Mouse (Mus musculus) lung, postnatal 36 days (tissue): Measurements from ENCODE around the gene Lpin2.

Experiments
- DNase-seq: peaks from one replicate; pipeline ENCODE4 v3.0.0; 2022; ENCODE audit warnings: mixed read lengths

Gene Lpin2

GRCm38 (mm10) chr17:71204809-71205091 lies 22.4 kb downstream of the Lpin2 start:
- DNase-seq, result no peak

DNA sequence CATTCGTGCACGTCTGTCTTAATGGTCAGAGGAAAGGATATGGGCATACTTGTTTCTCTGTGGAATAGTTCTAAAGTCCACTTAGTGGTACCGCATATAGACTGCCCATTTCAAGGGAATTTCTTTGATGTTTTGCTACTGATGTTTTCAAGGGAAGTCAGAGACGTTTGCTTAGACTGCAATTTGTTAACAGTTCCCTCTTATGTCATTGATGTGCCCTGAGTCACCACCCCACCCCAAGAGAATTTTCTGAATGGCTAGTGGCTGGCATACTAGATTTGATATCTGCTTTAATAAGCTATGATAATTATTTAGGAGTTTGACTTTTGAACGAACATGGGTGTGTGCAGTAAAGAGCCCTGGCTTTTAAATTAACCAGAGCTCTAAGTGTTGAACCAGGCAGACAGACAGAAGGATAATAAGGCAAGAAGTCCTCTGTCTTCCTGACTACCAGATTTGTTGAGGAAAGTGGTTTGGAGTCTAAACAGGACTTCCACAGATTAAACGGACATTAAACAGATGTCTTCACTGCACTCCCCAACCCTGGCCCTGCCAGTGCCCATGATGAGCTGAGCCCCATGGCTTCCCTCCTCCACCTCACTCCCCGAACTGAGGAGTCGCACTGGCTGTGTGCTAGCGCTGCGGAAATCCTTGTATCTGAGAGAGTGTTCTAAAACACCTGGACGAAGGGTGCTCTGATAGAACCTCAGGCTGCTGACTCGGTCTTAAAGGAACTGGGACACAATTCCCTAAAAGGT lies 24.0 kb downstream of the Lpin2 start:
- no peak for DNase-seq

- DNase-seq, result peak; percentile 59
These were observed 24.9 kb downstream of the Lpin2 start for GRCm38 (mm10) chr17:71207268-71207667.

- DNase-seq, result no peak
These were observed 26.0 kb downstream of the Lpin2 start for GRCm38 (mm10) chr17:71208376-71208775.

GRCm38 (mm10) chr17:71208921-71209320 lies 26.6 kb downstream of the Lpin2 start:
- DNase-seq, result no peak

- DNase-seq, result no peak
These were observed 27.6 kb downstream of the Lpin2 start for GRCm38 (mm10) chr17:71209936-71210335.

GRCm38 (mm10) chr17:71211962-71212646 lies 29.7 kb downstream of the Lpin2 start:
- DNase-seq, result no peak

GRCm38 (mm10) chr17:71213666-71214065 lies 31.3 kb downstream of the Lpin2 start:
- no peak for DNase-seq

DNA sequence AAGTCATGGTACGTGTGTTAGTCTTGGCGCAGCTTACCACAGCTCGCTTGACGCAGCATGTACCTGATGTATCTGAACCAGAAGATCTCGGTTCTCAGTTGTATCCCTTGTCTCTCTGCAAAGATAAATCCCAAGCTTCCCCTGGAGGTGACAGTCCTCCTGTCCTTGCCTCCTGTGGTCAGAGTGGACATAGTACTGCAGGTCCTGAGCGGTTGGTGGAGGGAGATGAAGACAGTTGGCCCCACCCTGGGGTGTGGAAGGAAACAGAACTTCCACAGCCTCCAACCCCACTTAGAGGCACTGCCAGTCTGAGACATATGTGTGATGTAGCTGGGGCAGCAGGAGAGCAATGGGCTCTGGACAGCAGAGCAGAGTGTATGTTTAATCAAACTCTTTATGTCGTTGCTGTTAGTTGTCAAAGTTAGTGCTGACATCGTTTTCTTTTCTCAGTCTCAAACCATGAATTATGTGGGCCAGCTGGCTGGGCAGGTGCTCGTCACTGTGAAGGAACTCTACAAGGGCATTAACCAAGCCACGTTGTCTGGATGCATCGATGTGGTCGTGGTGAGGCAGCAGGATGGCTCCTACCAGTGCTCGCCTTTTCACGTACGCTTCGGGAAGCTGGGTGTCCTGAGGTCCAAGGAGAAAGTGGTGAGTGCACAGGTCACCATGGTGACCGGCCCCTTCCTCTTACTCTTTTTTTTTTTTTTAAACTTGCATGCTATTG lies 32.3 kb downstream of the Lpin2 start:
- peak; percentile 31 for DNase-seq

DNA sequence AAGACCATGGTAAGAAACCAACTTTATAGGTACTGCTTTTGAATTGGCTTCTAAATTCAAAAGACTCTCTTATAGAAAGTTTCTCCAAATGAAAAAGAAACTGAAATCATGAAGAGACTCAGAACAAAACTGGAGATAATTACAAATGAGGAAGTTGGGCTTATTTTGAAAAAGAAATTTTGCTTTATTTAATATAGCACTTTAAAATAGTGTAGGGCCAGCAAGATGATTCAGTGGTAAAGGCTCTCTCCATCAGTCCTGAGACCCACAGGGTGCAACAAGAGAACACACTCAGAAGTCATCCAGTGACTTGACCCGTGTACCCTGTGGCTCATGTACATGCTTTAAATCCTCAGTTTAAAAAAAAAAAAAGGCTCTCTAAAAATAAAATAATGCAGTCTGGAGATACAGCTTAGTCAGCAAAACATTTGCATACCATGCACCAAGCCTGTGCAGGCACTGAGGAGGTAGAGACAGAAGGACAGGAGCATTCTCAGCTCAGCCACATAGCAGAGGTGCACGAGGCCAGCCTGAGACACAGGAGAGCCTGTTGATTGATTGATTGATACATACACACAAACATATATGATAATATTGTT lies 33.0 kb downstream of the Lpin2 start:
- DNase-seq, result no peak

- no peak for DNase-seq
These were observed 33.9 kb downstream of the Lpin2 start for GRCm38 (mm10) chr17:71216263-71216662.

DNA sequence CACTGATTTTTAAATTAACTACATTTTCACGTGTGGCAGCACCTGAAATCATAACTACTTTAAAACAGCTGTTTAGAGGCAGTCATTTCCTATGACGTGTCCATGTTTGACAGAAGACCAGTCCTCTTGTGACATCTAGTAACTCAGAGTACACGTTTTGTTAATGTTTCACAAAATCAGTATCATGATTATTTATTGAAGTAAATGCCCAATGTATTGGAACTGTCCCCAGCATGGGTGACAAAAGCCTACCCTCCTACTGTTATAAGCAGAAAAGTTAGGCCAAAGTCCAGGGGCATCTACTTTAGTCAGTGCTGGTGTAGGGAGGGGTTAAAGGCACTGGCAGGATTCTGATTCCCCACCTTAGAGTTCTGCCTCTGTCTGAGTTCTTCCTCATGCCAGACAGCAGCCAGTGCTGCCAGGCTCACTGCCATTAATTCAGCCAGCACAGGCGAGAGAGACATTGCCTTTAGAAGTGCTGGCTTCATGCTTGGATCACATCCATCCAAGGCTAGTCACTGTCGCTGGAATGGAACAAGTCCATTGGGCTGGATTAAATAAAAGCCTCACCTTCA lies 34.8 kb downstream of the Lpin2 start:
- DNase-seq, result no peak

DNA sequence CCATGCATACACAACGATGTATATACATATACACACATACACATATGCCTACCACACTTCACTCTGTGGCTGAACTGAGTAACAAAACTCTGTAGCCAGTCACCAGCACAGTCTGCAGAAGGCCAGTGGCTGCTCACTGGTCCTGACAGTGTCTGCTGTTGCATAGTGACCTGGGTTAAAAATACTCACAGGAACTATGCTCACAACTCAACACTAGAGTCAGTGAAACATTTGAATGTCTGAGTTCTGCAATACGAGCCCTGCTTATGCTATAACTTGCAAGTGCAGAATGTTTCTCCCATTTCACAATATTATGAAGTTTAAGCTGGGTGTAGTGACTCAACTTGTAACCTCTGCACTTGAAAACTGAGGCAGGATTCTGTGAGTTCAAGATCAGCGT lies 39.0 kb downstream of the Lpin2 start:
- no peak for DNase-seq

GRCm38 (mm10) chr17:71223676-71224075 lies 41.3 kb downstream of the Lpin2 start:
- peak; percentile 34 for DNase-seq

DNA sequence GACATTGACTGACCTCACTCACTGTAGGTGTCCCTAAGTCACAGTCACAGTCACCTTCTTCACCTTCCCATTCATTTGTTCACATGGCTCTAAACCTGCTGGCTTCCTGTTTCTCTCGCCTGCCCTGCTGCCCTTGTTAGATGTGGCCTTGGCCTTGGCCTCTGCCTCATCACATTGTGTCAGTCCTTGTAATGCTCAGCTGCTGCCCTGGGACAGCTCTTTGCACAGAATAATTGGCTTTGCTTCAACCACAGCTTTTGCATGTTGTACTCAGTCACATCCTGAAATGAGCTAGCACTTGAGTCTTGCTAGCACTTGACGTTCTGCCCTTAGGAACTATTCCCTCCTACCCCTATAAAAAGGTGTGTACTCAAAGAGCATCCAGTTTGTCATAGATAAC lies 42.2 kb downstream of the Lpin2 start:
- DNase-seq, result no peak

DNA sequence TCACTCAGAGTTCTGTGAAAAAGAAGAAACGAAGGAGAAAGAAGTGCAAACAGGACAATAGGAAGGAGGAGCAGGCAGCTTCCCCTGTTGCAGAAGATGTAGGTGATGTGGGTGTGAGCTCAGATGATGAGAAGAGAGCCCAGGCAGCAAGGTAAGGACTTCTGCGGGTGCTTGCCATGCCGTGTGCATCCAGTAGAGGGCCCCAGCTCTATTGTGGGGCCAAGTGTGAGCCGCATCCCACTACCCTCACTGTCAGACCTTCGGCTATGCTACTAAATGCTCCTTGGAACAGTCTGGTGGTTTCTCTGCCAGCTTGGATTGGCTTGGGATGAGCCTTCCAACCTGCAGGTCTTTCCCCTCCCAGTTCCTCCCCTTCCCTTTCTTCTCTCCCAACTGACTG lies 42.7 kb downstream of the Lpin2 start:
- DNase-seq, result peak; percentile 35

DNA sequence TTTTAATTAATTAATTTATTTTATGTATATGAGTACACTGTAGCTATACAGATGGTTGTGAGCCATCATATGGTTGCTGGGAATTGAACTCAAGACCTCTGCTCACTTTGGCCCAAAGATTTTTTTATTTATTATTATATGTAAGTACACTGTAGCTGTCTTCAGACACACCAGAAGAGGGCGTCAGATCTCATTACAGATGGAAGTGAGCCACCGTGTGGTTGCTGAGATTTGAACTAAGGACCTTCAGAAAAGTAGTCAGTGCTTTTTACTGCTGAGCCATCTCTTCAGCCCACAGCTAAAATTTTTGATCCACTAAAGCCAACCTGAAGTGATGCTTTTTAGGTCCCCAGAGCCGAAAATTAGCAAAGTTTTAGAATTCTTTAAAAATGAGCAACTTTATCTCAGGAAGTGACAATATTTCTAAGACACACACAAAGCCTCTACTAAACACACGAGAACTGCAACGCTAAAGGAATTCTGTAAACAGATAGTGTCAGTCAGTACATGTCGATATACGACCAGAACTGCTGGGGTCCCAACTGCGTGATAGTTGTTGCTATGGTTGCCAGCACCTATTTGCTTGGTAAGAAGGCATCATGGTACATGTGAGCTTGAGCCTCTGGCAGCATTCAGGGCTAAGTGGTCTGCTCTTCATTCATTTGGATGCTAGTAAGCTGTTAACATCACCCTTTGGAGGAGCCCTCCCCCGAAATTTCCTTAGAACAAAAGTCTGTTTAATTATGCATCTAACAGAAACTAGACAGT lies 45.0 kb downstream of the Lpin2 start:
- DNase-seq, result no peak

DNA sequence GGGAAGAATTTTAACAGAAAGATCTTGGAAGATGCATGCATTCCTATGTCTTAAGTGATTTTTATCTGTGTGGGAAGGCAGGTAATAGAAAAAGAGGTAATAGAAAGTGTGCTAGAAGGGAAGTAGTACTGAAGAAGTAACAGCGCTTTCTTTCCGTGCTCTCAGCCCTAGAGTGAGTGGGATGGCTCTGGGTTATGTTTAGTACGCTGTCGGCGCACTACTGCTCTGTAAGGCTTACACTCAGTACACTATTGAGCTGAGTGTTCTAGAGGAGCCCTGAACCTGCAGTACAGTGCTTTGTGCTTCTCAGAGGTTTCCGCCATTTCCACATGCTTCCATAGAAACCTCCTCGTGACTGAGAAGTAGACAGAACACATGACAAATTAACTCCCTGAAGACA lies 46.3 kb downstream of the Lpin2 start:
- DNase-seq, result no peak

DNA sequence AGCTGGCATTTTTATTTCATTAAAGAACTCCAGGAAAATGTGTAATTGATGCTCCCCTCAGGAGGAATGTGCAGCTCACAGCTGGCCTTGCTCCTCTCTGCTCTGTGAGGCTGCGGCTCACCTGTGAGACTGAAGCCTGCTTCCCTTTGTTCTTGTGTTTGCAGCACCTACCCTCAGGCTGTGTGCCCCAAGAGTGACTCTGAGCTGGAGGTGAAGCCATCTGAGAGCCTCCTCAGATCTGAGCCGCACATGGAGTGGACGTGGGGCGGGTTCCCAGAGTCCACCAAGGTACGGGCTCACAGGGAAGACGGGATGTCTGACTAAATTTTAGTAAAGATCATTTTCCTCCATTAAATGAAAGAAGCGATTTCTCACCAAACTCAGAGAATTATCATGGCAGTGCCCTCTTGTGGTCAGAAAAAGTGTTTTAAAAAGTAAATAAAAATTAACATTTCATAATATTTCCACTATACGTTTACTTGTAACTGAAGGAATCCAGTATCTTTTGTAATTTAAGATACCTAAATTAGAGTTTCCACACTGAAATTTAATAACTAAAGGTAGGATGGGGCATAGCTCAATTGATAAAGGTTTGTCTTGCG lies 47.8 kb downstream of the Lpin2 start:
- DNase-seq, result no peak

DNA sequence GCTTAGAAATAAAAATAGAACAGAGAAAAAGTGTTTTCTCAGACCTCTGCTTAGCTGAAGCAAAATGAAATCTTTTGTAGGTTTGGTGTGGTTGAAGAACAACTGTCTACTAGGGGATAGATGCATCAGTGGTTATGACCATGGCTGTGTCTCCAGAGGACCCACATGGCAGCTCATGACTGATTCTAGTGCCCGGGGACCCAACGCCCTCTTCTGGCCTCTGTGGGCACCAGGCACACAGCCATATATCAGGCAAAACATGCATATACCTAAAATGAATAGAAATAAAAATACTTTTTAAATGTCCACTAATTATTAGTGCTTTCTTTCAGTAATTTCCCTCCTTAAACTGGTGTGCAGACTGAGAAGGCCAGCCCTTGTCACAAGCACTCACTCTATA lies 49.6 kb downstream of the Lpin2 start:
- no peak for DNase-seq

- DNase-seq, result no peak
These were observed 50.9 kb downstream of the Lpin2 start for GRCm38 (mm10) chr17:71233210-71233609.

GRCm38 (mm10) chr17:71234041-71234594 lies 51.8 kb downstream of the Lpin2 start:
- DNase-seq, result no peak
